Mouse (Mus musculus): ENCODE data around the gene Il18bp. TPM values are rescaled to one million over a fixed set of nuclear protein-coding genes. Genes with fewer than 3 reads are reported as not detected.
A peak's percentile ranks its signal among the peaks of the same experiment; 100 is the strongest.

Il18bp gene
- polyA plus RNA-seq, 1 experiment from 2014 or later = 5.0 TPM

GRCm38 (mm10) chr7:101968751-101969150 lies 49.7 kb downstream of the Il18bp start:
- no peaks in the 10 kb centered on the region for H3K9me3 ChIP-seq (ENCODE audit: control insufficient read depth, low read length)
- H3K9ac ChIP-seq (replicated peaks; ENCODE audit: low read depth, low read length) = no peak overlapping the region; the same call in 1 of the 2 replicates
- no peaks in the 10 kb centered on the region for H3K27me3 ChIP-seq (replicated peaks; ENCODE audit: control insufficient read depth, insufficient read depth, low read length)
- H3K27ac ChIP-seq (ENCODE audit: low read length) = peak overlapping the region; percentile 57
- peaks cover 28% of the 10 kb centered on the region for H3K4me1 ChIP-seq (replicated peaks; ENCODE audit: control insufficient read depth, insufficient read depth, low read length)
- H3K36me3 ChIP-seq (ENCODE audit: control insufficient read depth, insufficient read depth) = no peaks in the 10 kb centered on the region
- peak overlapping the region; percentile 78 for H3K4me2 ChIP-seq (ENCODE audit: low read length)
- no peak for ATAC-seq
- WGBS = 55% methylated on average over 2 of the region's 2 CpGs
- no peak overlapping the region; the same call in 1 of the 2 replicates for H3K4me3 ChIP-seq (replicated peaks; ENCODE audit: low read length)

GRCm38 (mm10) chr7:101967256-101967655 lies 51.2 kb downstream of the Il18bp start:
- ATAC-seq = no peak
- peaks cover 20% of the 10 kb centered on the region for H3K4me1 ChIP-seq (replicated peaks; ENCODE audit: control insufficient read depth, insufficient read depth, low read length)
- 91% methylated on average over 1 of the region's 1 CpGs for WGBS

GRCm38 (mm10) chr7:101965606-101966005 lies 52.9 kb downstream of the Il18bp start:
- Histone ChIP-seq H3K27me3 (replicated peaks; ENCODE audit: control insufficient read depth, insufficient read depth, low read length) (no peaks in the 10 kb centered on the region), H3K36me3 (ENCODE audit: control insufficient read depth, insufficient read depth) (no peaks in the 10 kb centered on the region), H3K9ac (replicated peaks; ENCODE audit: low read depth, low read length) (no peak overlapping the region), H3K4me2 (ENCODE audit: low read length) (no peak overlapping the region), H3K27ac (ENCODE audit: low read length) (no peak overlapping the region), H3K4me3 (replicated peaks; ENCODE audit: low read length) (no peak overlapping the region), H3K4me1 (replicated peaks; ENCODE audit: control insufficient read depth, insufficient read depth, low read length) (peaks cover 9% of the 10 kb centered on the region), H3K9me3 (ENCODE audit: control insufficient read depth, low read length) (no peaks in the 10 kb centered on the region)
- no peak for ATAC-seq
- 77% methylated on average over 2 of the region's 2 CpGs for WGBS

More at GRCm38 (mm10) chr7:101967256-101967655, 51.2 kb downstream of the Il18bp start:
- Histone ChIP-seq H3K9ac (replicated peaks; ENCODE audit: low read depth, low read length) (no peak overlapping the region), H3K4me2 (ENCODE audit: low read length) (no peak overlapping the region), H3K36me3 (ENCODE audit: control insufficient read depth, insufficient read depth) (no peaks in the 10 kb centered on the region), H3K27ac (ENCODE audit: low read length) (no peak overlapping the region), H3K9me3 (ENCODE audit: control insufficient read depth, low read length) (no peaks in the 10 kb centered on the region), H3K27me3 (replicated peaks; ENCODE audit: control insufficient read depth, insufficient read depth, low read length) (no peaks in the 10 kb centered on the region), H3K4me3 (replicated peaks; ENCODE audit: low read length) (no peak overlapping the region)

Other genes starting within 250 kb of the Il18bp start
- not detected in 2 replicates for gene Phox2a, start 200.4 kb downstream of the Il18bp start, polyA plus RNA-seq (2015; fragmentation: Nextera tagmentation; extraction: Ambion mirVana)
- gene Inppl1, start 180.5 kb downstream of the Il18bp start, polyA plus RNA-seq (2015; fragmentation: Nextera tagmentation; extraction: Ambion mirVana) = 20.0 and 20.5 TPM in 2 replicates
- 0.65 and 0.94 TPM in 2 replicates for gene Folr2, start 161.5 kb downstream of the Il18bp start, polyA plus RNA-seq (2015; fragmentation: Nextera tagmentation; extraction: Ambion mirVana)
- 68.6 and 72.3 TPM in 2 replicates for gene Anapc15, start 155.0 kb downstream of the Il18bp start, polyA plus RNA-seq (2015; fragmentation: Nextera tagmentation; extraction: Ambion mirVana)
- gene Folr1, start 147.9 kb downstream of the Il18bp start, polyA plus RNA-seq (2015; fragmentation: Nextera tagmentation; extraction: Ambion mirVana) = 17.1 and 19.2 TPM in 2 replicates
- gene Lamtor1, start 112.8 kb downstream of the Il18bp start, polyA plus RNA-seq (2015; fragmentation: Nextera tagmentation; extraction: Ambion mirVana) = 149 and 166 TPM in 2 replicates
- gene Tomt, start 112.3 kb downstream of the Il18bp start, polyA plus RNA-seq (2015; fragmentation: Nextera tagmentation; extraction: Ambion mirVana) = 0.54 and 0.72 TPM in 2 replicates
- gene Lrrc51, start 84.8 kb downstream of the Il18bp start, polyA plus RNA-seq (2015; fragmentation: Nextera tagmentation; extraction: Ambion mirVana) = 9.4 and 9.6 TPM in 2 replicates
- 64.8 and 68.6 TPM in 2 replicates for gene Numa1, start 84.6 kb downstream of the Il18bp start, polyA plus RNA-seq (2015; fragmentation: Nextera tagmentation; extraction: Ambion mirVana)
- gene Rnf121, start 46.8 kb upstream of the Il18bp start, polyA plus RNA-seq (2015; fragmentation: Nextera tagmentation; extraction: Ambion mirVana) = 36.3 TPM in 2 replicates
- 34.8 and 41.2 TPM in 2 replicates for gene Xndc1, start 46.8 kb upstream of the Il18bp start, polyA plus RNA-seq (2015; fragmentation: Nextera tagmentation; extraction: Ambion mirVana)
- 1.3 and 1.7 TPM in 2 replicates for gene Xntrpc, start 47.0 kb upstream of the Il18bp start, polyA plus RNA-seq (2015; fragmentation: Nextera tagmentation; extraction: Ambion mirVana)
- 0.24 TPM in 1 of 2 replicates, not detected in the other for gene Trpc2, start 64.4 kb upstream of the Il18bp start, polyA plus RNA-seq (2015; fragmentation: Nextera tagmentation; extraction: Ambion mirVana)
- 0.10 and 0.48 TPM in 2 replicates for gene Art1, start 83.1 kb upstream of the Il18bp start, polyA plus RNA-seq (2015; fragmentation: Nextera tagmentation; extraction: Ambion mirVana)
- gene Art5, start 90.8 kb upstream of the Il18bp start, polyA plus RNA-seq (2015; fragmentation: Nextera tagmentation; extraction: Ambion mirVana) = 0.70 and 0.71 TPM in 2 replicates
- 0.08 TPM in 1 of 2 replicates, not detected in the other for gene Chrna10, start 98.1 kb upstream of the Il18bp start, polyA plus RNA-seq (2015; fragmentation: Nextera tagmentation; extraction: Ambion mirVana)
- gene Nup98, start 191.5 kb upstream of the Il18bp start, polyA plus RNA-seq (2015; fragmentation: Nextera tagmentation; extraction: Ambion mirVana) = 25.7 and 27.6 TPM in 2 replicates
- gene Pgap2, start 191.5 kb upstream of the Il18bp start, polyA plus RNA-seq (2015; fragmentation: Nextera tagmentation; extraction: Ambion mirVana) = 51.7 and 55.8 TPM in 2 replicates
- gene Rhog, start 237.4 kb upstream of the Il18bp start, polyA plus RNA-seq (2015; fragmentation: Nextera tagmentation; extraction: Ambion mirVana) = 15.4 and 19.5 TPM in 2 replicates
- gene Stim1, start 249.1 kb upstream of the Il18bp start, polyA plus RNA-seq (2015; fragmentation: Nextera tagmentation; extraction: Ambion mirVana) = 10.3 and 12.1 TPM in 2 replicates

Measured in forebrain, embryonic 16.5 days (tissue).